Mouse (Mus musculus) C2C12 (cell line): ENCODE results near the gene Uvrag.

ENCODE experiments used
- CEBPB ChIP-seq: IDR thresholded peaks from one replicate; pipeline ENCODE4 v1.6.1; 2011; ENCODE audit warnings: low read depth, mild to moderate bottlenecking, control low read depth, moderate library complexity
- CTCF ChIP-seq: IDR thresholded peaks from one replicate; pipeline ENCODE4 v1.5.1; 2011; ENCODE audit not compliant: control insufficient read depth, insufficient read depth, insufficient read length
- MAX ChIP-seq: IDR thresholded peaks from one replicate; pipeline ENCODE4 v1.6.1; 2011; ENCODE audit warnings: mild to moderate bottlenecking, control low read depth
- MYOD1 ChIP-seq: IDR thresholded peaks from one replicate; pipeline ENCODE4 v1.6.1; 2011; ENCODE audit warnings: low read depth; ENCODE audit not compliant: control insufficient read depth, insufficient read length
- MYOG ChIP-seq: IDR thresholded peaks from one replicate; pipeline ENCODE4 v1.6.1; 2011; ENCODE audit not compliant: control insufficient read depth, insufficient read length; ENCODE audit errors: extremely low read depth

DNA sequence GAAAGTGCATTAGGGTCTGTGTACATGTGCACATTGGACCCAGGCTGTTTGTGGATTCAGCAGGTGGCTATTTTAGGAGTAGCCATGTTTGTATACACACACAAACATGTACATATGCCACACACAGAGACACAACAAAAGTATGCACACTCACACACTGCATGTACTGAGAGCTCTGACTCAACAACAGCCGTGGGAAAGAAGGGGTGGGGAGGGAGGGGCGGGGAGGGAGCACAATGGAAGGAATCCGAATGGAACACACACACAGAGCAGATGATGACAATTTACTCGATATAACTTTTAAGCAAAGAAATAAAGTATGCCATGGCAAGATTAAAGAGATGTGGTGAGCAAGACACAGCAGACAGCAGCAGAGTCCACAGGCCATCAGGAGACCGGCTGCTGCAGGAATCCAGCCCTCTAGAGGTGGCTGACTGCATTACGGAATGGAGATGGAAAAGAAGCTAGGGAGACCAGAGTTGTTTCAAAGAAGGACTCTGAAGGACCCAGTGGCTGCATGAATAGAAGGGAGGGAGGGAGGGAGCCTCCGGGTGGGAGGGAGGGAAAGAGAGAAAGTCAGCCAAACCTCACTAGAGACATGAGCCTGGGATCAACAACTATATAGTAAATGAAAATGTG, 67.1 kb downstream of the Uvrag start:
- TF ChIP-seq CTCF (no peak), MAX (no peak), MYOG (no peak), CEBPB (no peak), MYOD1 (no peak)
